Mouse (Mus musculus) liver (tissue): Measurements from ENCODE around the gene Nfatc2.

ENCODE experiments used
- DNase-seq: peaks from one replicate; pipeline ENCODE4 v3.0.0-alpha.2; 2020; ENCODE audit warnings: mixed read lengths

The Nfatc2 gene

DNA sequence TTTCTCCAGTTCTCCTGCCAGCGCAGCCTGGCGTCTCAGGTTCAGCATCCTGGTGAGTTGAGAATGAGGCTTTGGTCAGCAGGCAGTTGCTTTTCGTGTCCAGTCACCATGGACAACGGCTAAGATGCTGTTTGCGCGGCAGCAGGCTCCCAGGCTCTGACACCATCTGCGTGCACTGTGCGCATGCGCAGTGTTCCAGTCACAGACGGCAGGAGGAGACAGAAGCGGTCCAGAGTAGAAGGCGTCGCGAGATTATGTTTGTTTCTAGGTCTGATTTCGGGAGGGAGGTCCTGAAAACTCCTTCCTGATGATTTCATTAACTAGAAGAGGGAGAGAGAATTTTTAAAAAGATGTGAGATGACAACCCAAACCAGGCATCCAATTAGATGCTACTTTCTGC, 121.5 kb downstream of the Nfatc2 start:
- DNase-seq, result no peak

DNA sequence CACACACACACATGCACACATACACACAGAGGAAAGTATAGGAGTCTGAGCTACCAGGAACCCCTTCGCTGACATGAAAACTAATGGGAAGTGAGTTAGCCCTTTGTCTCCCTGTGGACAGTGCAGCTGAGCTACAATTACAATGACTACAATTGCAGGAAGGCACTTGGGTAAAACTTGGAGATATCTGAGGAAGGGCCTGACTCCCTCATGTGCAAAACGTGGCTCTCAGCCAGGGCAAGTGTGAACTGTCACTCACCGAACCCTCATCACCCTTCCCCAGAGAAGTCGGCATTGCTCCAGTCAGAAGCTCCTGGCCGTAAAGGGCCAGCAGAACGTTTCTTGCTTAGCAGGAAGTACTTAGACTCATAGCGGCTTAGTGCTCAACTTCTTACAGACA, 123.0 kb downstream of the Nfatc2 start:
- no peak for DNase-seq

DNA sequence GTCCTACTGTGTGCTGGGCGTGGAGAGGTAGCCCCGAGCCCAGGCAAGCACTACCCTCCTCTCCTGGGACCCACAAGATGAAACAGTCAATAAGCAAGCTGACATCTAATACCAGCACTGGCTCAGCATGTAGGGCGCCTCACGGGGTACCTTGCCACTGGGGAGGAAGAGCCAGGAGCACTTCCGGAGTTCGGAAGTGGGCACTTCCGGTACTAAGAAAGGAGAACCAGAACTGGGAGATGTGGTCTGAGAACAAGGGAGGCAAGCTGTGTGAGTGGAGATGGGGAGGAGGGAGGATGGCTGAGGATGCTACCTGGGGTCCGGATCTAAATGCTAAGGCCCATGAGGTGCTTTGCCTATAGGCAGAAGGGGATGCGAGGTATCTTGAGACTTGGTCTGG, 128.0 kb downstream of the Nfatc2 start:
- no peak for DNase-seq

DNA sequence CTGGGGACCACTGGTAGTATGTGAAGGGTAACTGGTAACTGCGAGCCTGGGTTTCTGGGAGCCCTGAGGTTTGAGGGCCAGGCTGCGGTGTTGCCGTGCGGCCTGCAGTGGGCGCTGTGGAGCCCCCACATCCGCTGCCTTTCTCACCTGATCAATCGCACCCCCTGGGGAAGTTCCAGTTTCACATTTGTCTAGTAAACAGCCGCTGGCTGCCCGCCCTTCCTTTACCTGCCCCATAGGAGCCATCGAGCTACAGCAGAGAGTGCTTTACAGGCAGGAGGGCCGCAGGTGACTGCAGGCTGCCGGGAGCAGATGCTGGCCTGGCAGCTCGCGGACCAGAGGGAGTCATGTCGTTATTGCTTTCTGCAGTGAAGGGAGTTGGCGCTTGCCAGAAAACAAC, 128.6 kb downstream of the Nfatc2 start:
- DNase-seq, result peak; percentile 46

DNA sequence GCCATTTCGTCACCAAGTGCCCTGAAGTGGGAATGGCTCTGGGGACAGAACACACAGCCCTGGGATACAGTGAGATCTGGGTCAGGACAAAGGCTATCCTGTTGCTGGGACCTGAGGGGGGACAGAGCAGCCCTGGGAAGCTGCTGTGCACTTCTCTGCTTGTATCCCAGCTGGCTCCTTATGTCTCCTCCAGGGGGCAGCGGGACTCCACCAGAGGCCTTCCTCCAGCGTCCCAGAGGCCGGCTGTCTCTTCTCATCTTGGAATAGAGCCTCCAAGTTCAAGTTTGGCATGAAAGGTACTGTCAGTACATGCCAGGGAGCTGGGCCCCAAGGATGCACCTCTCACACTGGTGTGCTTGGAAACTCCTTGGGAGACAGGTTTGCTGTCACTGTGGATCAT, 132.4 kb downstream of the Nfatc2 start:
- DNase-seq, result peak; percentile 56

DNA sequence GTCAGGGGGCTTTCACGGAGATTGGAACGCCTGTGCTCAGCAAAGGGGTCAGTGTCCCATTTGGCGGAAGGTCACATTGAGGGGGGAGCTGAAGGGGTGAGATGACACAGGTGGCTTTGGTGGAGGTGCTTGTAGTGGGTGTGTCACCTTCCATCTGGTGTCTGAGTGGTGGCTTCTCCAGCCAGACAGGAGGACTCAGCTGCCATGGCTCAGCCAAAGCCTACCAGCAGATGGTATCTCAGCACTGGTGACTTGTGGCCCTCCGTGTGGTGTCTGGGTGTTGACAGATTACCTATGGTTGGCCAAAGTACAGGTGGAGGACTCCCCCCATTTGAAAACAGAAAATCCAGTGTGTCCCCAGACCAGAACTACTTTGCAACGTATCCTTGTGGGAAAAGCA, 134.3 kb downstream of the Nfatc2 start:
- no peak for DNase-seq

DNA sequence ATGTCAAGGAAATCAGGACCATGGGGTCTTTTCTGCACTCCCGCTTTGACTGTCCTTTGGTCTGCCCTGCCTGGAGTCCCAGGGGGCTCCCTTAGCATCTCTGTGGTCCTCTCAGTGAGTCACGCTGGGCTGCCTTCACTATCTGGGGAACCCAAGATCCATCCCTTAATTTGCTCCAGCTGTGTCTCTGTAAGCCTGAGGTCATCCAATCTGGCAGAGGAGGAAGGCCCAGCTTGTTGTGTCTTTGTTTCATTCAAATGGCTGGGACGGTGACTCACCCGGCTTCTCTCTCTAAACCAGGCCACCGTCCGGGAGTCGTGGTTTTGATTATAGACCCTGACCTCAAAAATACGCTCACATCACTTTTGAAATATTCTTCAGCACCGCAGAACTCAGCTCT, 135.4 kb downstream of the Nfatc2 start:
- DNase-seq, result no peak

DNA sequence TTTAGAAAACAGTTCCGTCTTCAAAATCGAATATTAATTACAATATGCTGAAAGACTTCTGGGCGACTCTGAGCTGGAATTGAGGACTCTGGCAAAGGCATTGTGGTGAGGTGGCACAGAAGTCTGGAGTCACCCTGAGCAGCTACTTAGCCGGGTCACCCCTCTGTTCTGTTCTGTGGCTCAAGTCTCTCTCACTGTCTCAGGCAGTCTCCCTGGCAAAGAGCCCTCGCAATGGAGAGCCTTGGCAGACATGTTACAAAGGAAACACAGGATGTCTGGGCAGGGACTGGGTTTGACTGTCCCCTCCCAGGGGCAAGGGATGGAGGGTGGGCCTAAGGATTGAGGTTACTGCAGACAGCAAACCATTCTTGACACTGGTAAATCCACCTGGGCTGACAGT, 135.8 kb downstream of the Nfatc2 start:
- DNase-seq, result no peak

DNA sequence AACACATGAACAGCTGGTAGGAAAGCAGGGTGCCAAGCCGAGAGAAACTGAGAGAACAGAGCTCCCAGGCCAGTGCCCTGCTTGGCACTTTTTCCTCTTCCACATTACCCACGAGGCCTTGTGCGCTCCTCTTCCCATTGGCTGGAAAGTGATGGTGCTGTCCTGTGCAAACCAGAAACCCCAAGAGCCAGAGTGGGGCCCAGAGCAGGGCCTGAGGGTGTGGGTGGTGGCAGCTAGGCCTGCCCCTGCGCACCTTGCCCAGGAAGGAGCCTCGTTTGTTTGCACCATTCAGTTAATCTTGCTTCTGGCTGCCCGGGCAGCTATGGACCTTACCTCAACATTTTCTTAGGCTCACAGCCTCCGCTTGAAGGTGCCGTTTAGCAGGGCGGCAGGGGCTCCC, 139.6 kb downstream of the Nfatc2 start:
- no peak for DNase-seq

DNA sequence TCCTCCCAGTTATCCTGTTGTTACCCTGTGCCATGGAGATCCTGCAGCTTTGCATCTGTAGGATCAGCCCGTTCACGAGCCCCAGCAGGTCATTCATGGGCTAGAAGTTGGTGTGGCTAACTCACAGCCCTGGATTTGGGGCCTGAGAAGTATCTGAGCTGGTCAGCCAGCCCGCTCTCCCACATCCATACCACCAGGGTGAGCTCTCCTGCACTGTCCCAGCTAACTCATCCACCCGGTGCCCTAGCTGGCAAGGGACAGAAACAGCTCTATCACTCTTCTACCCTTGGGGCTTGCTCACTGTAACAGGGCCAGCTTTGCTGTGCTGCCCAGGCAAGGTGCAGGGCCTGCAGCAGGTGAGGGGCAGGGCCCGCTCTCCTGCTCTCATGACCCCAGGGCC, 141.8 kb downstream of the Nfatc2 start:
- DNase-seq, result no peak

DNA sequence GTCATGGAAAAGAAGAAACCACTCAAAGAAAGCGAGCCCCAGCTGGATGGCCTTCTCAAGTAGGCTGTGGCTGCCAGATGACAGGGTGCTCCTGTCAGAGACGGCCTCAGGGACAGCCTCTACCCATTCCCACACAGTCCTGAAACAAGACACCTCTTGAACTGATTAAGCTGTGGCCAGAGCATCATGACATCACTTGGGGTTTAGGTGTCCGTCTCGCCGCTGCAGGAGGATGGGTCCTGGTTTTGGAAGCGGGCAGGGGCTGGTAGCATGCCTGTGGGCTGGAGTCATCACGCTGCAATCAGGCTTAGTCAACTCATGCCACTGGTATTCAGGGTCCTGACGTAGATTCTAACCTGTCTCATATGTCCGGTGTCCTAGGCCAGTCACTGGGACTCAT, 142.9 kb downstream of the Nfatc2 start:
- DNase-seq, result no peak

DNA sequence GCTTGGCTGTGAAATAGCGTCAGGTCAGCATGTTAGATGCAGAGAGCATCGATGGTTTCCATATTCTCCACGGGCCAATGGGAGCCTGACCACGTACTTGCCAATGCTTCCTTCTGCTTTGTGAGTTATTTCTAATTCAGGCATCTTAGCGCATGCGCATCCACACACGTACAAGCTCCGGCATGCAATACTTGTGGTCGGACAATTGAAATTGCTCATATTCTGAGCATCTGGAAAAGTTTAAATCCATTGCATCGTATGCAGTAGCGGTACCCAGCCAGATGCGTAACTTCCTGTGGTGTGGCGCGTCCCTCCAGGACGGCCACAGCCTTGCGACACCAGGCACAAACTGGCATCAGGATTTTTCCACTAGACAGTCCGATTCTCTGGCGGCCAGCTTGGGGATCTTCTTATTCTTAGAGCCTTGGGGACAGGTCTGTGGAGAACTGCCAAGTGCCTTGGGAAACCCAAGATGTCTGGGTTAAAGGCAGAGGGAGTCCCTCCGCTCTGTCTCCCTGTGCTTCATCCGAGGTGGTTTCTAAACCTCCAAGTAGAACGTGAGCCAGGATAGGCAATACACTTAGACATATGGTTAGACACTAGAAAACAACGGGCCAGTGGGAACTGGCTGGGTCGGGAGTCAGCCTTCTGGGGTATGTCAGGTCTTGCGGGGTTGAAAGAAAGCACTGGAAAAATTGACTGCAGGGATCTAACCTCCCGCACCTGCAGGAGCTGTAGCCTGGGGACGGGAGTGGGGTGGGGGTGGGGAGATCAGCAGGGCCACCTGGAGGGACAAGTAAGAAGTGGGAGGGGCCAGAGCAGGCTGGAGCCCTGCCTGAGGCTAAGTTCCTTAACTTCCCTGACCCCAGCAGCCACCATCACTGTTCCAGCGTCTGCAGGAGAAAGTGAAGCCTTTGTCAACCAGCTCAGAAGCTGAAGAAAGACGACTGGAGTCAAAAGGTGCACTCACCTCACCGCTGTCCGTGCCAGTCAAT, 149.4 kb downstream of the Nfatc2 start:
- no peak for DNase-seq

DNA sequence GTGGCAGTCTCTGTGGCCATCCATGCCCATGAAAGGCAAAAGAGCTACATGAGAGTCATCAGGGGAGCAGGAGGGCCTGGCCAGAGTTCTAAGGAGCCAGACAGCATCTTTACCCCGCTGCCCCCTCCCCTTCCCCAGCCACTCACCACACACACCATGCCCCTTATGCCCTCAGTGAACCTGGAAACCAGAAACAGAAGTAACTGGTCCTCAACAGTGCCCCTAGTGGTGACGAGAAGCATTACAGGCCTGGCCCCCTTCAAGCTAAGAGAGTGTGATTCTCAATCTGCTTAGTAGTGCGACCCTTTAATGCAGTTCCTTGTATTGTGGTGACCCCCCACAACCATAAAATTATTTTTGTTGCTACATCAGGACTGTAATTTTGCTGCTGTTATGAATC, 150.5 kb downstream of the Nfatc2 start:
- peak; percentile 28 for DNase-seq

DNA sequence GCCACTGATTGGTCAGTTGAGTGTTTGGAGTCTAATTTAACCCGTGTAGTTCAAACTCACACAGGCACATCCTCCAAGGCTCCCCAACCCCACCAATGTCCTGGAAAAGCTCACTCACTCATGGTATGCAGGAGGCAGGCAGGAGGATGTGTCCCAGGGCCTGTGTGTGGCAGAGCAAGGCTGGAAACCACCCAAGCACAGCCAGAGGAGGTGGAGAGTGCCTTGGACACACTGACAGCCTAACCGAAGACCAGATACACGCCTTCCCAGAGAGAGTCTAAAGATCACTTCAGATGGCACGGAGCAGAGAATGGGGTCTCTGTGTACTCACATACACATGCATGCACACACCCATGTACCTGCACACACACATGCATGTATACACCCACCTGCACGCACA, 153.4 kb downstream of the Nfatc2 start:
- DNase-seq, result no peak

DNA sequence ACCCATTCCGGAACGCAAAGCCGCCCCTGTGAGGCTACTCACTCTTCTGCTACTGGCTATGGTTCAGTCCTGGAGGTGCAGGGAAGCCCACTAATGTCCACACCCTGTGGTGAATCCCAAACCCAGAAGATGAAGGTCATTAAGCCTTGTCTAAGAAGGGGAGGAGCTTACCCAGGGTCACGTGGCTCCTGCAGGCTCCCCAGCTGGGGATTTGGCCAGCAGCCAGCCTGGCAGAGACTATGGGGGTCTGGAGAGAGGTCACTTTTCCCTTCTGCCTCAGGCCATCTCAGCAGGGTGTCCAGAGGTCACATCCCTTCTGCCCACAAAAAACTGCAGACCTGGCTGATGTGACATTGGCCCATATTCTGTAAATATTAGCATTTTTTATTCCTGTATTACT, 153.9 kb downstream of the Nfatc2 start:
- DNase-seq, result peak; percentile 14

DNA sequence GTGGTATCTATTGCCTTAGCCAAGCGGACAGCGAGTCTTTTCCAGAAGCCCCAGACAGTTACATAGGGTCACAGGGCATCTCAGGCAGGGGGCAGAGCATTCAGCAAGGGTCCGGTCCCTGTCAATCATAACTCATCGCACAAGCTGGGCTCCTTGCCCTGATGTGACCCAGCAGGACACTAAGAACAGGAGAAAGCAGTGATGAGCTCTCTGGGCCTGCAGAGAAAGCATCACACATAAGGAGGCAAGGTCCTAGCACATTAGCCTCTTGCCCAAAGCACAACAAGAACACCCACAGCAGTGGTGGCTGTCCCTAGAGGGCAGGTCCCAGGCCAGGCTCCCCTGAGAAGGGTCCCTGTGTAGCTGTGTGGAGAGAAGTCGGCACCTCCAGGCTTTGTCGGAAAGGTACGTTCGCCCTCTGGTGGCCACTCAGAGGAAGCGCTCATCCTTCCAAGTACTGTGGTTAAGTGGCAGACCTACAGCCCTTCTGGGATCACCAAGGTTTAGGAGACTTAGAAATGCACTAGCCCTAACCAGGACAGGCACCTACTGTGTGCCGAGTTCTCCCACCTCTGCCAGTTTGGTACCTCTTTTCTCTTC, 156.1 kb downstream of the Nfatc2 start:
- peak; percentile 50 for DNase-seq

DNA sequence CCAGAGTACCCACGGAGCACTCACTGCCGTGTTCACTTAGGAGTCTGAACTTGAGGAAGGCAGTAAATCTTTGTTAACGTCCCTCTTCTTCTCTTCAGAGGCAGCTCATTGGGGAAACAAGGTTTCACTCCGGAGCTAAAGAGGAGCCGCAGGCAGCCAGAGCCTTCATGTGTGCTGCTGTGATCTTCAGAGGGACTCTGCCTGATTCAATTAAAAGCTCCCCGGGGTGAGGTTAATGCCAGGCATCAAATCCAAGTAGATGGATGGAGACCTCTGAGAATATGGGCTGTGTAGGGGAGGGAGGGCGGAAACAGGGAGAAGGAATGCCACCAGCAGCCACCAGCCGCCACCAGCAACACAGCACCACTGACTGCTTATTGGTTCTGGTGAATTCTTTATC, 157.3 kb downstream of the Nfatc2 start:
- no peak for DNase-seq

DNA sequence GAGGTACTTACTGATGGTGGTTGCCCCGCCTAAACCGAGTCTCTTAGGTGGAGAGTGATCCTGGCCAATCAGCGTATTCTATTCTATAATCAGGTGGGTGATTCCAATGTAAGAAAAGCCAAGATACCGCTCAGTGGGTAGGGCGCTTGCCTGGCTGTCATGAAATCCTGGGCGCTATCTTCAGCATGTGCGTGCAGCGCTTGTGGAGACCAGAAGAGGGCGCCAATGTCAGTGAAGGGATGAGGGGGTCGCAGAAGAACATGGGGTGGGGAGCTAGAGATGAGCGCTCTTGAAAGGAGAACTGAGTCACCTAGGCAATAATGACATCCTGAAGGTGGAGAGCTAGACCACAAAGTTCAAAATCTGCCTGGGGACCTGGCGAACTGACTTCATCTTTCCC, 160.0 kb downstream of the Nfatc2 start:
- no peak for DNase-seq

DNA sequence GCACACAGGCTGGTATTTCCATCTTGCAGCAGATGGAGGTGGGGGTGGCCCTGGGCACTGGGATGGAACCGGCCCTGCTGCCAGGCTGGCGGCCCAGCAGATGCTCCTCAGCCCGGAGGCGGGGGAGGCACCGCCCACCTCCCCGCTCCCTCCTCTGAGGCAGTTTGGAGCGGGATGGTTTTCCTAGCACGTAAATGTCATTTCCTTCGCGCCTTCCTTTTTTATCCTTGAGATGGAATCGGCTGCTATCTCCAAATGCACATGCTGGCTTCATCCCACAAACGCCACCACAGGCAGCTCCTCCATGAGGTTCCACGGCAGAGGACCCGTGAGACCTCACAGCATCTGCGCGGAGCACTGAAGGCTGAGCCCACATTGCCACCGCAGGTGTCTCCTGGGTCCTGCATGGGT, 160.5 kb downstream of the Nfatc2 start:
- DNase-seq, result no peak

DNA sequence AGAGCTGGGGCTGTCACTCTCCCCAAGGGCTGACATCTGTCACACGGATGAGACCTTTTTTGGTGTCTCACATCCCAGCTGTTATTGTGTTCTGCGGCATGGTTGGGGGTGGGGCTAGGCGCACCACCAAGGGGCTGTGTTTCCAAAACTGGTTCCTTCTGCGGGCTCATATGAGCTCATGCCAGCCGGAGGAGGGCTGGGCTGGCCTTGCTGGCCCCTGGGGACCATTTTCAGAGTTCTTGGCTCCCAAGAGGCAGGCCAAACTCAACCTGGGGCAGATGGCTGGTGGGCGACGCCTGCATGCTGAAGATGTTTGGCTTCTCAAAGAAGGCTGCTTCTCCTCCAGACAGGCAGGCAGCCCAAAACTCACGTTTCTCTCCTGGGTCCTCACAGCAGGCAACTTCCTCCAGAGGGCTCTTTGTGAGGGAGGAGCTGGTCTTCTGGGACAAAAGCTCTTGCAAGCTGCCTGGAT, 162.4 kb downstream of the Nfatc2 start:
- DNase-seq, result no peak

DNA sequence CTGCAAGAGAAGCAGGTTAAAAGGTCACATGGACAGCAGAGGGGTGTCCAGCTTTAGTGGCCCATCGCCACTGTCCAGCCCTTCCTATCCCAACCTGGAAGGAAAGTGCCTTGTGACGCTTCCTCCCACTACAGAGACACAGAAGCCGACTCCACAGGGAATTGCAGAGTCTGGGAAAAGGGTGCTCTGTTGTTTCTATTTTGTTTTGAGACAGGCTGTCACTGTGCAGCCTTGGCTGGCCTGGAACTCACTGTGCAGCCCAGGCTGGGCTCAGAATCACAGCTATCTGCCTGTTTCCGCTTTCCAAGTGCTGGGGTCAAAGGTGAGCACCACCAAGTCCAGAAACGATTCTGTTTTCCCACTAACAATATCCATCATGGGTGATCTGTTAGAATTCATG, 167.3 kb downstream of the Nfatc2 start:
- DNase-seq, result no peak

DNA sequence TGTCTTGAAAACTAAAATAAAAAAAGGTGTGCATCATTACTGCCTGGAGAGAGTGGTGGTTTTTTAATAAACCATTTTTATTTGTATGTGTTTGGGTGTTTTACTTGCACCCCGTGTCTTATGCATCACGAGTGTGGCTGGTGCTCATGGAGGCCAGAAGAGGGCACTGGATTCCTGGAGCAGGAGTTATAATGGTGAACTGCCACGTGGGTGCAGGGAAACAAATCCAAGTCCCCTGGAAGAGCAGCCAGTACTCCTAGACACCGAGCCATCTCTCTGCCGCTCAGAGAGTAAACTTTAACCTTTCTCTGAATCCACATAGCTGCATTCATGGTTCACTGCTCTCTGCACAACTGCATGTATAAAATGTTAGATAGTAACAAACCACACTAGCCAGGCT, 168.1 kb downstream of the Nfatc2 start:
- no peak for DNase-seq

DNA sequence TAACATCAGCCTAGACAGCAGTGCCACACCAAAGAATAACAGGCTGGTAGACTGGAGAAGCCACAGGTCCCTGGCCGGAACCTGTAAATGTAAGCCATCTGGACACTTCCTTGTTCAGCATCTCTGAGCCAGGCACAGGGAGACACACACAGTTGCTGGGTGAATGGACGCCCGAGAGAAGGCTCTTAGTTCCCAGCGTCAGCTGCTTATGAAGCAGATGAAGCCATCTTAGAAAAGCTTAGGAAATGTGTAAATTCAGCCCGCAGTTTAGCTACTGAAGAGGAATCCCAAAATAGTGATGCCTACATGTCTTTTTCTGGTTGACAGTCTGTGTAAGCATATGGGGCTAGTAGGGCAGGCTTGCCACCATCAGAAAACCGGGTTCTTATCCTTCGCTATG, 169.1 kb downstream of the Nfatc2 start:
- DNase-seq, result no peak

DNA sequence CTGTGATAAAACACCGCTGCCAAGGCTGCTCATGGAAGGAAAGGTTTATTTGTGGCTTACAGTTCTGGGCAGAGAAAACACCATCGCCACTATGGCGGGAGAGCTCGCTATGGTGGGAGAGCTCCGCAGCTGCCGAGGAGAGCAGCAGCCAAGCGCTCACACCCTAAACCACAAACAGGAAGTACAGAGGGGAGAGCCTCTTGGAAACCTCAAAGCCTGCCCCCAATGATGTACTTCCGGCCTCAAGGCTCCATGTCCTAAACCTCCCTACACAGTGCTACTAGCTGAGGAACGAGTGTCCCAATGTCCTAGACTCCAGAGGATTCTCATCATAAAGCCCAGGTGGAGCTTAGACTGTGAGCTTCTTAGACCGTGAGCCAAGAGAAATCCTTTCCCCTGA, 171.9 kb downstream of the Nfatc2 start:
- DNase-seq, result no peak
